Mouse (Mus musculus) liver, postnatal 0 days (tissue): Measurements from ENCODE around the gene Iqcb1. TPM values are rescaled to one million over a fixed set of nuclear protein-coding genes. Genes with fewer than 3 reads are reported as not detected.
A peak's percentile ranks its signal among the peaks of the same experiment; 100 is the strongest.

ENCODE experiments used
- ATAC-seq: fragments of 200-750 bp; cut with Nextera tagmentation; 2 replicates; pipeline ENCODE4 v1.8.0; 2017; ENCODE audit warnings: mild to moderate bottlenecking, moderate library complexity
- DNase-seq: peaks from one replicate; pipeline ENCODE4 v3.0.0-alpha.2; 2016
- H3K27ac ChIP-seq: fragments of 300-500 bp; sonication (generic); 2 replicates; pipeline ENCODE4 v1.5.1; 2014; ENCODE audit warnings: antibody characterized with exemption, moderate library complexity, mild to moderate bottlenecking, low read depth
- H3K27me3 ChIP-seq: fragments of 300-500 bp; sonication (generic); 2 replicates; pipeline ENCODE4 v1.6.1; 2014; ENCODE audit warnings: low read length, control low read depth, mixed read lengths; ENCODE audit not compliant: insufficient read depth
- H3K36me3 ChIP-seq: fragments of 300-500 bp; sonication (generic); replicated peaks from 2 replicates; pipeline ENCODE4 v1.6.1; 2014; ENCODE audit warnings: mild to moderate bottlenecking, control low read depth, low read length, moderate library complexity, mixed read lengths; ENCODE audit not compliant: insufficient read depth
- H3K4me1 ChIP-seq: fragments of 300-500 bp; sonication (generic); 2 replicates; pipeline ENCODE4 v1.6.1; 2014; ENCODE audit warnings: antibody characterized with exemption, mild to moderate bottlenecking, control low read depth; ENCODE audit not compliant: insufficient read depth
- H3K4me2 ChIP-seq: fragments of 300-500 bp; sonication (generic); 2 replicates; pipeline ENCODE4 v1.6.1; 2014; ENCODE audit warnings: low read depth, mild to moderate bottlenecking, low read length, moderate library complexity, mixed read lengths
- H3K4me3 ChIP-seq: fragments of 300-500 bp; sonication (generic); 2 replicates; pipeline ENCODE4 v1.5.1; 2014; ENCODE audit warnings: low read depth, low read length
- H3K9ac ChIP-seq: fragments of 300-500 bp; sonication (generic); replicated peaks from 2 replicates; pipeline ENCODE4 v1.6.1; 2014; ENCODE audit warnings: mild to moderate bottlenecking, moderate library complexity
- H3K9me3 ChIP-seq: fragments of 300-500 bp; sonication (generic); 2 replicates; pipeline ENCODE4 v1.6.1; 2016; ENCODE audit warnings: mild to moderate bottlenecking, control low read depth, low read length, mixed read lengths
- CTCF ChIP-seq: sonication (generic); IDR thresholded peaks from 2 replicates; pipeline ENCODE4 v1.5.1; 2016; ENCODE audit warnings: antibody characterized with exemption, low read depth
- EP300 ChIP-seq: IDR thresholded peaks from 2 replicates; pipeline ENCODE4 v1.6.1; 2016; ENCODE audit warnings: antibody characterized with exemption, low read depth, mild to moderate bottlenecking
- WGBS: fragments of 180-500 bp; shearing (Covaris S2); extraction: QIAGEN DNeasy Blood & Tissue Kit; methylation state at CpG from one replicate; pipeline ENCODE4 v1.1.7; 2014; ENCODE audit not compliant: insufficient replicate concordance; 5-methylcytosine and 5-hydroxymethylcytosine counted together
- polyA plus RNA-seq: library from polyadenylated mRNA; unstranded; fragments of >200 nt; fragmentation: Nextera tagmentation; extraction: Ambion mirVana; gene quantifications from 2 replicates; pipeline ENCODE4 v1.2.1, GENCODE M21; 2015

Iqcb1 gene
- polyA plus RNA-seq = 6.8 and 7.8 TPM in 2 replicates

GRCm38 (mm10) chr16:36828054-36828786, at the start of gene Iqcb1:
Iqcb1 (plus strand) TSS chr16:36828385.
- WGBS = under 1% methylated on average over 60 of the region's 64 CpGs
- H3K4me2 ChIP-seq = peak within 1 kb of the TSS; percentile 90
- peaks cover 8% of the 10 kb centered on the region for H3K4me1 ChIP-seq
- TF ChIP-seq EP300 = no peak
- TF ChIP-seq CTCF = no peak
- no peaks in the 10 kb centered on the region for H3K9me3 ChIP-seq
- no peaks in the 10 kb centered on the region for H3K27me3 ChIP-seq
- H3K9ac ChIP-seq = peak within 1 kb of the TSS; percentile 78
- H3K4me3 ChIP-seq = peak within 1 kb of the TSS; percentile 85
- H3K27ac ChIP-seq = peak within 1 kb of the TSS; percentile 42; the same call in 1 of the 2 replicates
- ATAC-seq (peak; percentile 99), DNase-seq (peak; percentile 92)
- no peaks in the 10 kb centered on the region for H3K36me3 ChIP-seq

- ATAC-seq (no peak), DNase-seq (no peak)
- Histone ChIP-seq H3K4me1 (no peaks in the 10 kb centered on the region), H3K4me3 (no peak overlapping the region), H3K9me3 (no peaks in the 10 kb centered on the region), H3K4me2 (no peak overlapping the region), H3K36me3 (no peaks in the 10 kb centered on the region), H3K27me3 (no peaks in the 10 kb centered on the region), H3K27ac (no peak overlapping the region), H3K9ac (no peak overlapping the region)
- no peak for TF ChIP-seq EP300
- no peak for TF ChIP-seq CTCF
- 86% methylated on average over 2 of the region's 2 CpGs for WGBS
Measured at GRCm38 (mm10) chr16:36784146-36784545, 44.0 kb upstream of the Iqcb1 start.

DNA sequence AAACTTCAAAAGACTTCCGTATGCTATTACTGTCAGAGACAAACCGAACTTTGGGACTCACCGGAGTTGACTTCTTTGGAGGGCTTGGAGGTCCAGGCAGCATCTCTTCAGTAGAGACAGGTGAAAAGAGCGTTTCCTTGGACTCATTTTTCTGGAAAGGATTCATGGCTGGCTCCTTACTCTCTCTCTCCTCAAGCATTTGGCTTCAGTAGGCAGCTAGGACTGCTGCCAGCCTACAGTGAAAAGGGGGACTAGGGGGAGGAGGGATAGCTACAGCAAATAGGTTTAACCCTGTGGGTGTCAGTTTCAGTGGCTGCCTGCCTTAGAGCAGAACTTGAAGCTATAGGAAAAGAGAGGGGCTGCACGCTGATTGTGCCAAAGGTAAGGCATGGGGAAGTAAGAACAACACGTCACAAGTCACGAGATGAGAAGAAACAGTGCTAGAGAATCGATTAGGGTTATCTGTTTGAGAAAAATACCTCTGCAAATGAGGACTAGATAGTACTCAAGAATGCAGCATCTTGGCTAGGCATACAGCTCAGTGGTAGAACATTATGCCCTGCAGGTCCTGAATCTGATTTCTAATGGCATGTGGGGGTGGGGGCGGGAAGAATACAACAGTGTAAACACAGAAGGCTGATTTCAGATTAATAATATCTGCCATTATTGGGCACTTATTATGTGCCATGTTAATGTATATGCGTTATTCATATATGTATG, 43.4 kb upstream of the Iqcb1 start, which contains the start of gene Slc15a2:
Gene Slc15a2 (minus strand): TSS at position 369 of the 720 bp plus-strand sequence.
- ATAC-seq = no peak
- Histone ChIP-seq H3K27ac (no peak within 1 kb of the TSS), H3K27me3 (no peaks in the 10 kb centered on the region), H3K4me3 (no peak within 1 kb of the TSS), H3K4me1 (no peaks in the 10 kb centered on the region), H3K36me3 (no peaks in the 10 kb centered on the region), H3K4me2 (no peak within 1 kb of the TSS), H3K9me3 (no peaks in the 10 kb centered on the region), H3K9ac (no peak within 1 kb of the TSS)
- no peak for DNase-seq
- WGBS = 57% methylated on average over 10 of the region's 10 CpGs
- TF ChIP-seq CTCF (no peak), EP300 (no peak)

DNA sequence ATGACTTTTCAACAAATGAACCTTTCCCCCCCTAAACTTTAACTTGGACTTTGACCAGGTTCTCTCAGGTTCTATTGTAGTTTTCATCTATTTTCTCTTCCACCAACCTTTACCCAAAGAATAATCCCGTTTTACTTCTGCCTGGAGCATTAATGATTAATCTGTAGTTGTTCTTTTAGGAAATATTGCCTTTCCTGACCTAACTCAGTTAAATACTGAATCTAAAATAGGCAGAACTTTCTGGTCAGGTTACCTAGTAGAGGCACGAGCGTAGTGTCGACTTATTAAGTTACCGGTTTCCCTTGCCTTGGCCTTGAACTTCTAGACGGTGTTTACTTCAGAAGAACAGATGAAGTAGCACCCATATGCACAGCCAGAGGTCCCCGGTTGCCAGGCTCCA, 41.7 kb upstream of the Iqcb1 start:
- H3K36me3 ChIP-seq = no peaks in the 10 kb centered on the region
- no peak for DNase-seq

GRCm38 (mm10) chr16:36790166-36790565, 38.0 kb upstream of the Iqcb1 start:
- Histone ChIP-seq H3K4me1 (no peaks in the 10 kb centered on the region), H3K36me3 (no peaks in the 10 kb centered on the region), H3K27ac (no peak overlapping the region), H3K4me2 (no peak overlapping the region), H3K4me3 (no peak overlapping the region), H3K9me3 (no peaks in the 10 kb centered on the region), H3K27me3 (no peaks in the 10 kb centered on the region), H3K9ac (no peak overlapping the region)
- ATAC-seq (no peak), DNase-seq (no peak)
- no peak for TF ChIP-seq EP300
- TF ChIP-seq CTCF = no peak
- 84% methylated on average over 4 of the region's 4 CpGs for WGBS

More for the DNA sequence above, 41.7 kb upstream of the Iqcb1 start:
- Histone ChIP-seq H3K27ac (no peak overlapping the region), H3K4me2 (no peak overlapping the region), H3K4me1 (no peaks in the 10 kb centered on the region), H3K9ac (no peak overlapping the region), H3K27me3 (no peaks in the 10 kb centered on the region), H3K9me3 (no peaks in the 10 kb centered on the region), H3K4me3 (no peak overlapping the region)
- 75% methylated on average over 7 of the region's 7 CpGs for WGBS
- ATAC-seq = no peak
- TF ChIP-seq CTCF (no peak), EP300 (no peak)

GRCm38 (mm10) chr16:36794976-36795375, 33.2 kb upstream of the Iqcb1 start:
- H3K9me3 ChIP-seq = no peaks in the 10 kb centered on the region
- H3K4me3 ChIP-seq = no peak overlapping the region
- 44% methylated on average over 2 of the region's 2 CpGs for WGBS
- ATAC-seq (no peak), DNase-seq (no peak)
- TF ChIP-seq CTCF = no peak
- TF ChIP-seq EP300 = no peak
- H3K36me3 ChIP-seq = no peaks in the 10 kb centered on the region
- no peaks in the 10 kb centered on the region for H3K27me3 ChIP-seq
- H3K4me2 ChIP-seq = no peak overlapping the region
- H3K9ac ChIP-seq = no peak overlapping the region
- no peak overlapping the region for H3K27ac ChIP-seq
- H3K4me1 ChIP-seq = no peaks in the 10 kb centered on the region
